Mouse (Mus musculus): Measurements from ENCODE around the gene Gm49359. TPM values are rescaled to one million over a fixed set of nuclear protein-coding genes. Genes with fewer than 3 reads are reported as not detected.

The Gm49359 gene
- polyA plus RNA-seq (2017; shearing (Covaris generic)): 13.2 TPM

GRCm38 (mm10) chr13:62466424-62467334 is at the start of gene Gm49359:
Gene Gm49359 (minus strand): TSS chr13:62466832.

Other genes with a start within 250 kb of the Gm49359 start
- 3.7 TPM for gene Gm3604, start 83.7 kb downstream of the Gm49359 start, polyA plus RNA-seq (2017; shearing (Covaris generic))
- gene Zfp935, start 91.7 kb upstream of the Gm49359 start, polyA plus RNA-seq (2017; shearing (Covaris generic)): not detected
- gene Zfp934, start 104.4 kb upstream of the Gm49359 start, polyA plus RNA-seq (2017; shearing (Covaris generic)): 8.5 TPM
- 2.0 TPM for gene 6720489N17Rik, start 157.3 kb upstream of the Gm49359 start, polyA plus RNA-seq (2017; shearing (Covaris generic))

Data from CD4-positive, CD25-positive, alpha-beta regulatory T cell (primary cell).